Mouse (Mus musculus) embryonic facial prominence, embryonic 14.5 days (tissue): ENCODE data around the gene Celf6. TPM values are rescaled to one million over a fixed set of nuclear protein-coding genes. Genes with fewer than 3 reads are reported as not detected.

ENCODE experiments used
- ATAC-seq: fragments of 200-750 bp; cut with Nextera tagmentation; 2 replicates; pipeline ENCODE4 v1.8.0; 2017; ENCODE audit warnings: low read depth, moderate number of reproducible peaks, moderate TSS enrichment
- DNase-seq: peaks from one replicate; pipeline ENCODE4 v3.0.0-alpha.2; 2015; ENCODE audit warnings: low spot score
- H3K27ac ChIP-seq: fragments of 300-500 bp; sonication (generic); replicated peaks from 2 replicates; pipeline ENCODE4 v1.5.1; 2014; ENCODE audit warnings: low read depth, mild to moderate bottlenecking, low read length, moderate library complexity
- H3K27me3 ChIP-seq: fragments of 300-500 bp; sonication (generic); replicated peaks from 2 replicates; pipeline ENCODE4 v1.6.1; 2014; ENCODE audit warnings: low read length; ENCODE audit not compliant: control insufficient read depth, insufficient read depth
- H3K36me3 ChIP-seq: fragments of 300-500 bp; sonication (generic); 2 replicates; pipeline ENCODE4 v1.6.1; 2014; ENCODE audit warnings: low read length, mixed read lengths; ENCODE audit not compliant: control insufficient read depth, insufficient read depth
- H3K4me1 ChIP-seq: fragments of 300-500 bp; sonication (generic); 2 replicates; pipeline ENCODE4 v1.6.1; 2014; ENCODE audit warnings: antibody characterized with exemption, low read length; ENCODE audit not compliant: control insufficient read depth, insufficient read depth
- H3K4me2 ChIP-seq: fragments of 300-500 bp; sonication (generic); 2 replicates; pipeline ENCODE4 v1.6.1; 2014; ENCODE audit warnings: low read depth, mild to moderate bottlenecking, low read length, moderate library complexity, mixed read lengths
- H3K4me3 ChIP-seq: fragments of 300-500 bp; sonication (generic); 2 replicates; pipeline ENCODE4 v1.5.1; 2014; ENCODE audit warnings: low read depth, mild to moderate bottlenecking, low read length
- H3K9ac ChIP-seq: fragments of 300-500 bp; sonication (generic); 2 replicates; pipeline ENCODE4 v1.6.1; 2014; ENCODE audit warnings: low read depth, mild to moderate bottlenecking, low read length, moderate library complexity, mixed read lengths
- H3K9me3 ChIP-seq: fragments of 300-500 bp; sonication (generic); 2 replicates; pipeline ENCODE4 v1.6.1; 2016; ENCODE audit warnings: low read length; ENCODE audit not compliant: control insufficient read depth
- WGBS: fragments of 180-500 bp; shearing (Covaris S2); extraction: QIAGEN DNeasy Blood & Tissue Kit; methylation state at CpG from one replicate; pipeline ENCODE4 v1.1.7; 2014; 5-methylcytosine and 5-hydroxymethylcytosine counted together
- polyA plus RNA-seq: library from polyadenylated mRNA; unstranded; fragments of >200 nt; fragmentation: Nextera tagmentation; extraction: Ambion mirVana; gene quantifications from 2 replicates; pipeline ENCODE4 v1.2.1, GENCODE M21; 2014

The Celf6 gene
- polyA plus RNA-seq, 1 experiment from 2014 or later: 0.93 TPM

DNA sequence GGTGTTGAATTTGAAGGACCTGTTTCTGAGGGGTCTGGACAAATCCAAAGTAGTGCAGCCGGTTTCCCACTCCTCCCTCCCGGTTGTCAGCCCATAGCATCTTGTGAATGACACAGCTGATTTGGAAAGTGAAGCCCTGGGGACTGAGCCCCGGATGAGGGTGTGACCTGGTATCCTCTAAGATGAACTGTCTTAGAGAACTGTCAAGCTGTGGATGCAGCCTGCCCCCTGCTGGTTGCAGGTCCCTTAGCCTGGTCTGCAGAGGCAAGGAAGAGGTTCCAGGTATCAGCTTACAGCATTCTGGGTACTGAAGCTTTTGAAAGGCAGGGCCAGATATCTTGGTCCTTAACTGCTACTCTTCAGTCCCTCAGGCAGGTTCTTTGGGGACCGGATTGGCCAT is 12.1 kb upstream of the Celf6 start:
- H3K9ac ChIP-seq: no peak overlapping the region
- no peaks in the 10 kb centered on the region for H3K27me3 ChIP-seq
- no peak overlapping the region for H3K4me3 ChIP-seq
- peaks cover 36% of the 10 kb centered on the region for H3K36me3 ChIP-seq
- H3K4me2 ChIP-seq: no peak overlapping the region
- no peak overlapping the region for H3K27ac ChIP-seq
- H3K9me3 ChIP-seq: no peaks in the 10 kb centered on the region
- H3K4me1 ChIP-seq: no peaks in the 10 kb centered on the region
- ATAC-seq (peak; percentile 78; the same call in 1 of the 2 replicates), DNase-seq (peak; percentile 83)
- 21% methylated on average over 4 of the region's 4 CpGs for WGBS

DNA sequence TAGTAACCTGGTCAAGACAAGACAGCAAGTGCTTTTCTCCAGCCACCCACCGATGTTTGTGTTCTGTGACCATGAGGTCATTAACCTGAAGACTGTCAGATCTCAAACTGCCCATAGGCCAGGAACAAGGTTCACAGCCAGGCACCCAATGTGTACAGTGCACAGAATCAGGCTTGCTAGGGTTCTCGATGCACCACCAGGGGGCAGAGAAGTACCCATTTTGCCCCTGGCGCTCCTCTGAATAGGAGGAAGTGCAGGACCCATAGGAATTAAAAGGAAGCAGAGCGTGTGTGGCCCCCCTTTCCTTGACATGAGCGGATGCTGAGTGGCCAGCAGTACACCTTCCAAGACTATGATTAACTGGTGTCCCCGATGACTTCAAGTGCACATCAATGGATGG is 10.6 kb upstream of the Celf6 start:
- no peak overlapping the region for H3K9ac ChIP-seq
- no peaks in the 10 kb centered on the region for H3K27me3 ChIP-seq
- ATAC-seq: peak; percentile 79; the same call in 1 of the 2 replicates
- H3K4me2 ChIP-seq: no peak overlapping the region
- no peaks in the 10 kb centered on the region for H3K4me1 ChIP-seq
- H3K27ac ChIP-seq: no peak overlapping the region
- H3K9me3 ChIP-seq: no peaks in the 10 kb centered on the region
- H3K36me3 ChIP-seq: peaks cover 25% of the 10 kb centered on the region
- WGBS: 34% methylated on average over 6 of the region's 6 CpGs
- H3K4me3 ChIP-seq: no peak overlapping the region
- DNase-seq: peak; percentile 40

DNA sequence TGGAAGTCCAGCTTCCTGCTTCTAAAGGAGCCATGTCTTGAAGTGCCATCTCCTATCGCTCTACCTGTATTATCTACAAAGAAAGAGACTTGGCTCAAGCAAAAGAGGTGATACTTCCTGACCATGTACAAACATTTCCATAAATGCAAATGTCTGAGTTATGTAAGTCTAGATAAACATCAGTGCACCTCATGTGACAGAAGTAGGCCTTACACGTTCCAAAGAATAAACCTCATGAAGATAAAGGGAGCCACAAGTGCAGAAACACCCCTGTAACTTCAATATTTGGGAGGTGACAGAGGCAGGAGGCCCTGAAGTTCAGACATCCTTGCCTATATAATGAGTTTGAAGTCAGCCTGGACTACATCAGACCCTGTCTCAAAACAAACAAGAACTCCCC is 5.9 kb upstream of the Celf6 start:
- Histone ChIP-seq H3K9ac (no peak overlapping the region), H3K27ac (no peak overlapping the region), H3K27me3 (peaks cover 7% of the 10 kb centered on the region; the same call in 1 of the 2 replicates), H3K4me1 (no peaks in the 10 kb centered on the region), H3K4me3 (no peak overlapping the region), H3K36me3 (no peaks in the 10 kb centered on the region), H3K4me2 (no peak overlapping the region), H3K9me3 (no peaks in the 10 kb centered on the region)
- WGBS: 81% methylated on average over 2 of the region's 2 CpGs
- DNase-seq (no peak), ATAC-seq (no peak)

DNA sequence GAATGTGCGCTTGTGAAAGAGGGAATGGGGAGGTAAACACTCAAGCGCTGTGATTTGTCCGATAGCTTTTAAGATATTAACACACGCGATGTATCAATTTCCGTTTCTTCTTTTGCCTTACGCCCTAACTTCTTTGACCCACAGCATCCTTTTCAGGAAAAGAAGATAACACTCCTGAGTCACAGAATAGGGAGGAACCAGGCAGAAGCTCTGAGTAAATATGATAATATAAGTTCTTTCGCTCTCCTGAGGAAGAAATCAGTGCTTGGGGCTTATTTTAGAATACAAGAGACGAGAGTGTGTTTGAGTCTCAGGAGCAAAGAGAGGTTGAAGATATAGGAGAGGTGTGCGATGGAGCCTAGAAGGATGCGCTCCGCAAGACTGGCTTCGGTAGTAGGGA is 316 bp upstream of the Celf6 start:
- Histone ChIP-seq H3K9me3 (no peaks in the 10 kb centered on the region), H3K9ac (no peak overlapping the region), H3K4me1 (peaks cover 12% of the 10 kb centered on the region), H3K36me3 (no peaks in the 10 kb centered on the region), H3K4me3 (peak overlapping the region; percentile 49), H3K4me2 (peak overlapping the region; percentile 67), H3K27ac (no peak overlapping the region), H3K27me3 (peaks cover 15% of the 10 kb centered on the region; the same call in 1 of the 2 replicates)
- no peak for DNase-seq
- no peak for ATAC-seq
- 18% methylated on average over 13 of the region's 13 CpGs for WGBS

DNA sequence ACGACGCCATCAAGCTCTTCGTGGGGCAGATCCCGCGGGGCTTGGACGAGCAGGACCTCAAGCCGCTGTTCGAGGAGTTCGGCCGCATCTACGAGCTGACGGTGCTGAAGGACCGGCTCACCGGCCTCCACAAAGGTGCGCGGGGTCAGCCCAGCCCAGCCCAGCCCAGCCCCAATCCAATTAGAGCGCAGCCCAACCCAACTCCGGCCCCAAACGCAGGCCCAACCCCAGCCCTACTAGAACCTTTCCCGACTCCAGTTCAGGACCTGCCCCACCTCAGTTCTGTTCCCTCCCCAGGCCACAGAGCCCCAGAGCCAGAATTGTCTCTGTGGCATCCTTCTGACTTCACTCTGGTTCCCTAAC is 769 bp downstream of the Celf6 start:
- Histone ChIP-seq H3K27me3 (peaks cover 15% of the 10 kb centered on the region; the same call in 1 of the 2 replicates), H3K4me2 (peak overlapping the region; percentile 67), H3K4me1 (peaks cover 12% of the 10 kb centered on the region), H3K9ac (no peak overlapping the region), H3K27ac (no peak overlapping the region), H3K9me3 (no peaks in the 10 kb centered on the region), H3K4me3 (peak overlapping the region; percentile 49), H3K36me3 (no peaks in the 10 kb centered on the region)
- WGBS: 0% methylated on average over 17 of the region's 20 CpGs
- DNase-seq: no peak
- ATAC-seq: peak; percentile 7; the same call in 1 of the 2 replicates

DNA sequence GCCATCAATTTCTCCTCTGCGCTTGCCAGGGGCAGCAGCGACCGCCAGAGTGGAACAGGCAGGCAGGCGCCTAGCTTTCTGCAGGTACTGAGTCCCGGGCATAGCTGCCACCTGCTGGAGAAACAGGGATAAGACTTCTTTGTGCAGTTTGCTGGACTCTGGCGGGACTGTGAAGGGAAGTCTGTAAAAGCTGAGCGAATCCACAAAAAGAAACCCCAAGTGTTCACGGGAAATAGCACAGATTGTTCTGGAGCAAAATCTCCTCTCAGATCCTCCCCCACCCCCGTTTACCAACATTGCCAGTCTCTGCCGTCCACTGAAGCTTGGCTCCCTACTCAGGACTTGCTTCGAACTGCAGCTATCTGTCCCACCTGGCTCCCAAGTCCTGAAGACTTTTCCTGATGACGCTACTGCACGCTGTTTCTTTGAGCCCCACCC is 7.2 kb downstream of the Celf6 start:
- H3K4me3 ChIP-seq: peak overlapping the region; percentile 25
- ATAC-seq: peak; percentile 83
- H3K4me1 ChIP-seq: no peaks in the 10 kb centered on the region
- H3K9ac ChIP-seq: peak overlapping the region; percentile 48; the same call in 1 of the 2 replicates
- H3K27ac ChIP-seq: no peak overlapping the region
- peak overlapping the region; percentile 52 for H3K4me2 ChIP-seq
- H3K9me3 ChIP-seq: no peaks in the 10 kb centered on the region
- DNase-seq: peak; percentile 84
- WGBS: 3% methylated on average over 13 of the region's 13 CpGs
- no peaks in the 10 kb centered on the region for H3K27me3 ChIP-seq
- H3K36me3 ChIP-seq: no peaks in the 10 kb centered on the region

DNA sequence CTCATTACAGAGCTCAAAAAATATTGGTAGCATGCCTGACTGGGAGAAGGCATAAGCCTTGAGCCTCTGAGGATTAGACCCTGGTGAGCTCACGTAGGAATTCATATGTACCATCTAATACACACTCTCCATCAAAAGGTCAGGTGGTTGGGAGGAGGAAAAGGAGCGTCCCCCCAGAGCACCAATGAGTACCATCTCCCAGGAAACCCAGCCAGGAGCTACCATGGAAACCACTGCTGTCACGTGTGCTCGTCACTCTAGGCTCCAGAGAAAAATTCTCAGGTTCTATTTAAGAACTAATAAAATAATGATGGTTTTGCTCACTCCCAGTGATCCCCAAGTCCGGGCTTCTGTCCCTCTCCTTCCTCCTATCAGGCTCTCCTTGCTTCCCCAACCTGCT is 10.5 kb downstream of the Celf6 start:
- 64% methylated on average over 5 of the region's 5 CpGs for WGBS
- Histone ChIP-seq H3K9me3 (no peaks in the 10 kb centered on the region), H3K4me1 (no peaks in the 10 kb centered on the region), H3K27ac (no peak overlapping the region), H3K4me3 (no peak overlapping the region), H3K4me2 (no peak overlapping the region), H3K9ac (no peak overlapping the region), H3K36me3 (no peaks in the 10 kb centered on the region), H3K27me3 (no peaks in the 10 kb centered on the region)
- ATAC-seq (no peak), DNase-seq (no peak)

DNA sequence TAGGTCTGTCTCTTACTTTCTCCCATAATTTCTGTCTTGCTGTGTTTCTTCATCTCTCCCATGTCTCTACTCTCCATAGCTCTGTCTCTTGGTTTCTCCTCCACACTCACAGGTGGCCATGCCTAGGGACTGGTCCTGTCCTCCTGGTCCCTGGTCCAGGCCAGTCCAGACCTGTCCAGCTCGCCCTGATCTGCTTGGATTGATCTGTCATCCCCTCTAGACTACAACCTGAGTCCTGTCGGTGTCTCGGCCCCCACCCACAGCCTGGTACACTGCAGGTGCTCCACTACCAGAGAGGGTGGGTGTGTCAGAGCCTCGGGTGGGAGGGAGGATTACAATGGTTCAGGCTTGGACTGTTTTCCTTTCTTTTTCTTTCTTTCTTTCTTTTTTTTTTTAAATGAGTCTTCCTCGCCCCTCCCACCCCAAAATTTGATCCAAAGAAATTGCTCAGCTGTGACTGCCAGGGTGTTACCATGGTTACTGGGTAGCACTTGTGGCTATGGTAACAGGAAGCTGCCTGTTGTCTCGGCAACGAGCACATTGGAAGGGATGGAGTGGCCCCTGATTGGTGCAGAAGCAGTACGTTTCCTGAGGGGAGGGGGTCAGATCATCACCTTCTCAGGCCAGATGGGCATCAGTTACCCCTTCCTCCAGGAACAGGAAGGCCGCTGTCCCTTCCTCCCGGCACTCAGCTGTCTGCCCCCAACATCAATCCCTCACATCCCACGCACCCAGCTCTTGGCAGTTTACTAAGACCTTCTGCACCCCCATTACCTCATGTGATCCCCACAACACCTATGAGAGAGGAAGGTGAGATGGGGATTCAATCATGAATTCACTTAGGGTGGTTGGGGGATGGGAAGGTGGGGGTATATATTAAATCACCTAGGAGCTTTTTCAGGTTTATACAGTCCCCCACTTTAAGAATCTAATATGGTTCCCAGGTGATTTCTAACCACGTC is 11.3 kb downstream of the Celf6 start:
- Histone ChIP-seq H3K27me3 (no peaks in the 10 kb centered on the region), H3K36me3 (no peaks in the 10 kb centered on the region), H3K27ac (no peak overlapping the region), H3K4me1 (no peaks in the 10 kb centered on the region), H3K9ac (no peak overlapping the region), H3K4me3 (no peak overlapping the region), H3K4me2 (no peak overlapping the region), H3K9me3 (no peaks in the 10 kb centered on the region)
- ATAC-seq: peak; percentile 53
- WGBS: 35% methylated on average over 12 of the region's 12 CpGs
- peak; percentile 18 for DNase-seq
